Mouse (Mus musculus) heart, embryonic 10.5 days (tissue): Measurements from ENCODE around the gene Stk17b. TPM values are rescaled to one million over a fixed set of nuclear protein-coding genes. Genes with fewer than 3 reads are reported as not detected.

ENCODE experiments used
- DNase-seq: peaks from one replicate; pipeline ENCODE4 v3.0.0-alpha.2; 2017; ENCODE audit warnings: low spot score
- H3K27ac ChIP-seq: fragments of 300-500 bp; sonication (generic); 2 replicates; pipeline ENCODE4 v1.5.1; 2016; ENCODE audit warnings: mild to moderate bottlenecking
- H3K27me3 ChIP-seq: fragments of 300-500 bp; sonication (generic); 2 replicates; pipeline ENCODE4 v1.6.1; 2016; ENCODE audit warnings: mild to moderate bottlenecking; ENCODE audit not compliant: poor library complexity, insufficient read depth, severe bottlenecking
- H3K36me3 ChIP-seq: fragments of 300-500 bp; sonication (generic); 2 replicates; pipeline ENCODE4 v1.6.1; 2016; ENCODE audit warnings: mild to moderate bottlenecking, moderate library complexity
- H3K4me1 ChIP-seq: fragments of 300-500 bp; sonication (generic); 2 replicates; pipeline ENCODE4 v1.6.1; 2016; ENCODE audit warnings: mild to moderate bottlenecking
- H3K4me3 ChIP-seq: fragments of 300-500 bp; sonication (generic); 2 replicates; pipeline ENCODE4 v1.5.1; 2016; ENCODE audit warnings: mild to moderate bottlenecking, moderate library complexity
- H3K9me3 ChIP-seq: fragments of 300-500 bp; sonication (generic); 2 replicates; pipeline ENCODE4 v1.6.1; 2016; ENCODE audit warnings: mild to moderate bottlenecking, moderate library complexity
- WGBS: fragments of 180-500 bp; shearing (Covaris S2); methylation state at CpG from one replicate; pipeline ENCODE4 v1.1.7; 2016; 5-methylcytosine and 5-hydroxymethylcytosine counted together
- polyA plus RNA-seq: library from polyadenylated mRNA; unstranded; fragments of >200 nt; fragmentation: Nextera tagmentation; extraction: Ambion mirVana; gene quantifications from 2 replicates; pipeline ENCODE4 v1.2.1, GENCODE M21; 2016

Stk17b gene
- polyA plus RNA-seq, result 12.0 and 15.3 TPM in 2 replicates

- Histone ChIP-seq H3K4me3 (peak within 1 kb of the TSS; percentile 79), H3K36me3 (no peaks in the 10 kb centered on the region), H3K4me1 (no peaks in the 10 kb centered on the region), H3K27ac (peak within 1 kb of the TSS; percentile 92), H3K9me3 (no peaks in the 10 kb centered on the region), H3K27me3 (no peaks in the 10 kb centered on the region)
- WGBS, result under 1% methylated on average over 81 of the region's 81 CpGs
- peak; percentile 98 for DNase-seq
Measured at GRCm38 (mm10) chr1:53784721-53785418, at the start of gene Stk17b. Stk17b (minus strand) TSS chr1:53785224.

DNA sequence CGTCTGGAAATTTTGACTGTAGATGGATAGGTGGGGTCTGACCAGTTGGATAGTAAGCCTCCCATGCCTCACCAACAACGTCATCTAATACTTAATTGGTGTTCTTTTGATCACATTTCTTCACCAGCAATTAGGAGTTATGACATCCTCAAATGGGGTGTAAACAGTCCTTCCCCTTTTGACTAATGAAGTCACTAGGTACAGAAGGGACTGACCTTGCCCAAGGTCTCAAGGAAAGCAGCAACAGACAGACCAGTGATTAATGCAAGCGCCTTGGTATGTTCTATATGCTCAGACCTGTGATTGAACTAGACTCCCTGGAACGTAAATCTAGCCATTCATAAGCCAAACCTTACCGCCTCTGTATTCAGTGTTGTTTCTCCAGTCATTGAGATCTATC is 45.3 kb upstream of the Stk17b start:
- no peak overlapping the region for H3K4me3 ChIP-seq
- 90% methylated on average over 5 of the region's 5 CpGs for WGBS

GRCm38 (mm10) chr1:53829089-53829488 is 44.1 kb upstream of the Stk17b start:
- peaks cover 13% of the 10 kb centered on the region; the same call in 1 of the 2 replicates for H3K36me3 ChIP-seq
- 85% methylated on average over 9 of the region's 9 CpGs for WGBS
- peaks cover 3% of the 10 kb centered on the region; the same call in 1 of the 2 replicates for H3K4me1 ChIP-seq
- H3K4me3 ChIP-seq, result no peak overlapping the region
- H3K27ac ChIP-seq, result no peak overlapping the region
- no peak for DNase-seq
- H3K27me3 ChIP-seq, result no peaks in the 10 kb centered on the region
- no peaks in the 10 kb centered on the region for H3K9me3 ChIP-seq

More for the DNA sequence above, 45.3 kb upstream of the Stk17b start:
- DNase-seq, result no peak
- Histone ChIP-seq H3K36me3 (peaks cover 13% of the 10 kb centered on the region; the same call in 1 of the 2 replicates), H3K27me3 (no peaks in the 10 kb centered on the region), H3K4me1 (no peaks in the 10 kb centered on the region), H3K27ac (no peak overlapping the region), H3K9me3 (no peaks in the 10 kb centered on the region)

DNA sequence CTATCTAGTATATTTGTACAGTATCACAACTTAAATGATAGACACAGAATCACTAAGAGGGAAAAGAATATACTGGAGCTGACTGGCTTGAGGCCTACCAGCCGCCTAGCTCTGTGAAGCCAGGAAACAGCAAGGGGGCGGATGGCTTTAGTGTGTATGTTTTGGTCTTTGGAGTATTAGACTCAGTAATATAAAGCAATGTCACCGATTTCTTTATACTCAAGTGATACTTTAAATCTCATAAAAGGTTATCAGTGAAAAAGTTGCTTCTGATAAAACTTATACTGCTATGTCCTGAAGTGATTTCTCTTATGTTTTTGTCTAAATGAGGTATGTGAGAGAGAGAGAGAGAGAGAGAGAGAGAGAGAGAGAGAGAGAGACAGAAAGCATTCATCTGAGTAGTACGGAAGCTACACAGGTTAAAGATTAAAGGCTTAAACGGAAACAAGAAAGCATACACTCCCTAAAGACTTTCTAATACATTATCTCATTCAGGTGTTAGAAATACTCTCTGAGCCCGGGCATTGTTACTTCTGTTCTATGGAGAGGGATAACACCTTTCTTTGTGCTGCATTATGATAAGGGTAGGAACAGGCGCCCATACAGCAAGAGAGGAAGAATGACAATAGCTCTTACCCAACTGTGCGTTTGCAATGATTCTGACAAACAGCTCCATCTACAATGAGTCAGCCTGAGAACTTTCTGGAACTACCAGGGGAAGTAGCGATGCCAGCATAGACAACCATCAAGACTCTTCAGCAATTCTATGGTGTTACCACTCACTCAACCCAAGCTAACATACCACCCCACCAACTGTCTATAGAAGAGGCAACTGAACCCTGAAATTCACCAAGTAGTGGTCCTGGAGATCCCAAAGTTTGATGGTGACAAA is 39.7 kb upstream of the Stk17b start:
- Histone ChIP-seq H3K27me3 (no peaks in the 10 kb centered on the region), H3K9me3 (no peaks in the 10 kb centered on the region), H3K4me3 (no peak overlapping the region), H3K27ac (no peak overlapping the region), H3K36me3 (peaks cover 6% of the 10 kb centered on the region; the same call in 1 of the 2 replicates), H3K4me1 (peaks cover 11% of the 10 kb centered on the region; the same call in 1 of the 2 replicates)
- WGBS, result 68% methylated on average over 9 of the region's 9 CpGs
- DNase-seq, result no peak

DNA sequence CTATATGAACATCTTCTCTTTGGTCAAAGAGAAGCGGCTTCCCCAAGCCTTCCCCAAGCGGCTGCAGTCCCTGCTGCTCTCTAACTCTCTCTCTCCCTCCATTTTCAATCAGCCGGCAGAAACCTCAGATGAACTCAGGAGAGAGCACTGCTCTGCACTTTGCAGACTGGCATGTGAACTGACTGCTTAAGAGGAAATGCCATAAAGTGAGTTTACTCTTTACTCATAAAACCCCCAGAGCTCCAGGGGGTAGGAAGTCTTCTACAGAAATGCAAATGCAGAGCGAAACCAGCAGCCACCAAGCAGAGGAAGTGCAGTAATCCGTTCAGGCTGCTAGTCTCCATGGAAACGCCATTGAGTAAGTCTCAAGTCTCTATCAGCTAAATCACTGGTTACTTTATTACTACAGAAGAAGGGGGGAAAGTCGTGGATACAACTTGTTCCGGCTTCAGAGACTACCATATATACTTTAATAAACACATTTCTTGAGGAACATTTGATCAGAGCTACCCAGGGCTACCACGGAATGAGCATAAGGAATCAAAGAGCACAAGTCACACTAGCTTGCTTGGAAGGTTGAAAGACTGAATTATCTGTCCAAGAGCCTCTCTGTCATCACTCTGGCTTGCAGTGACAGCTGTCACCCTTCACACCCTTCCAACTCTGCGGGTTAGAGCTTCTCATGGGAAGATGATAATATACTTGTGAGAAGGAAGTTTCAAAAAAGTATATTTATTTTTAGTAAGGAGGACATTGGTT is 38.8 kb upstream of the Stk17b start:
- peaks cover 11% of the 10 kb centered on the region; the same call in 1 of the 2 replicates for H3K4me1 ChIP-seq
- H3K27ac ChIP-seq, result no peak overlapping the region
- 8% methylated on average over 10 of the region's 10 CpGs for WGBS
- no peak for DNase-seq
- peak overlapping the region; percentile 44 for H3K4me3 ChIP-seq
- H3K9me3 ChIP-seq, result no peaks in the 10 kb centered on the region
- H3K27me3 ChIP-seq, result no peaks in the 10 kb centered on the region
- H3K36me3 ChIP-seq, result peaks cover 3% of the 10 kb centered on the region; the same call in 1 of the 2 replicates

- Histone ChIP-seq H3K4me3 (no peak overlapping the region), H3K27ac (no peak overlapping the region), H3K9me3 (no peaks in the 10 kb centered on the region), H3K4me1 (peaks cover 11% of the 10 kb centered on the region; the same call in 1 of the 2 replicates), H3K27me3 (no peaks in the 10 kb centered on the region), H3K36me3 (peaks cover 3% of the 10 kb centered on the region; the same call in 1 of the 2 replicates)
- DNase-seq, result no peak
Measured at GRCm38 (mm10) chr1:53821983-53822382, 37.0 kb upstream of the Stk17b start.

DNA sequence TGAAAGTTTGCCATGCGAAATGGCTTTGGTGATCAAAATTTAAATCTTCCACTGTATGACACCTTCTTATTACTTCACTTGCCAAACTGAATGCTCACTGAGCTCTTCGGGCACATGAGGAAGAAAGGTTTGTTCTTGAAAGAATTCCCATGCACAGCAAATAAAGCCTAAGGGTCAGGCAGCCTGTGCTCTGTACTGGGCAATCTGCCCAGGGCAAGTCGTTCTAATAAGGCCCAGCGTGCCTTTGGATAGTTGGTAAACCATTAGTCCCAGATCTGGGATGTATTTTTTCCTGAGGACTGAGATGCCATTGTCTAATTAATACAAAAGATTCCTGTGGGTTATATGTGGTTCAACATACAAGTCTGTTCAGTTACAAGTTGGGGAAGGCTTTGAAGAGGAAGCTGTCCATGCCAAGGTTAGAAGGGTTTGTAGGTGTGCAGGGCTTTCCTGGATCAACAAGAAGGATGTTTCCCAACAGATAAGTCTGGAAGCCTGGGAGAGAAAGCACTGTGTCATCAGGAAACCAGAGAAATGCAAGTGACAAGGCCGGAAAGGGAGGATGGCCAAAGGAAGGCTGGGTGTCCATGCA is 35.1 kb upstream of the Stk17b start:
- WGBS, result 81% methylated on average over 5 of the region's 5 CpGs
- no peaks in the 10 kb centered on the region for H3K27me3 ChIP-seq
- H3K9me3 ChIP-seq, result no peaks in the 10 kb centered on the region
- no peak overlapping the region for H3K27ac ChIP-seq
- peaks cover 3% of the 10 kb centered on the region; the same call in 1 of the 2 replicates for H3K36me3 ChIP-seq
- H3K4me3 ChIP-seq, result no peak overlapping the region
- H3K4me1 ChIP-seq, result peaks cover 11% of the 10 kb centered on the region; the same call in 1 of the 2 replicates
- no peak for DNase-seq

- 48% methylated on average over 3 of the region's 3 CpGs for WGBS
- Histone ChIP-seq H3K27ac (no peak overlapping the region), H3K36me3 (peaks cover 5% of the 10 kb centered on the region; the same call in 1 of the 2 replicates), H3K4me1 (0 out of 2 replicates have a peak, but pooled peaks cover 3% of the 10 kb centered on the region), H3K4me3 (no peak overlapping the region), H3K27me3 (no peaks in the 10 kb centered on the region), H3K9me3 (no peaks in the 10 kb centered on the region)
- DNase-seq, result no peak
Measured at GRCm38 (mm10) chr1:53818072-53818862, 33.2 kb upstream of the Stk17b start.

DNA sequence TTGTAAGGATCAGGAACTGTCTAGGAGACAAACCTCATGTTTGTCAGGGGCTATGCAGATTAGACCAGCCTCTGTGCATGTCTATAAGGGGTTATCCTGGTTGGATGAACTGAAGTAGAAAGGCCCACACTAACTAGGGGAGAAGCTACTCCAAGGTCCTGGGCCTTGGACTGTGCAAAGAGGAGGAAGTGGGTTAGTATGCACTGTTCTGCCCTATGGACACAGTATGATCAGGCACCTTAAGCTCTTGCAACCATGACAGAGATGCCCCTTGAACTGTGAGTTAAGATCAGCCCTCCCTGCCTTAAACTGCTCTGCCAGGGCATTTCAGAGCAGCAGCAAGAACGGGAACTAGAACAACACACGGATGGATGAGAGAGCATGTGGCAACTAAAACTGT is 31.3 kb upstream of the Stk17b start:
- H3K9me3 ChIP-seq, result no peaks in the 10 kb centered on the region
- H3K27me3 ChIP-seq, result no peaks in the 10 kb centered on the region
- no peak for DNase-seq
- H3K36me3 ChIP-seq, result peaks cover 12% of the 10 kb centered on the region; the same call in 1 of the 2 replicates
- WGBS, result 85% methylated on average over 2 of the region's 2 CpGs
- H3K4me3 ChIP-seq, result no peak overlapping the region
- H3K27ac ChIP-seq, result no peak overlapping the region
- no peaks in the 10 kb centered on the region for H3K4me1 ChIP-seq

- H3K4me3 ChIP-seq, result no peak overlapping the region
- DNase-seq, result no peak
- 66% methylated on average over 2 of the region's 2 CpGs for WGBS
- H3K36me3 ChIP-seq, result 0 out of 2 replicates have a peak, but pooled peaks cover 9% of the 10 kb centered on the region
- H3K27ac ChIP-seq, result no peak overlapping the region
- no peaks in the 10 kb centered on the region for H3K9me3 ChIP-seq
- no peaks in the 10 kb centered on the region for H3K4me1 ChIP-seq
- H3K27me3 ChIP-seq, result no peaks in the 10 kb centered on the region
Measured at GRCm38 (mm10) chr1:53814077-53814705, 29.2 kb upstream of the Stk17b start.

GRCm38 (mm10) chr1:53811919-53812318 is 26.9 kb upstream of the Stk17b start:
- Histone ChIP-seq H3K9me3 (no peaks in the 10 kb centered on the region), H3K4me1 (no peaks in the 10 kb centered on the region), H3K4me3 (no peak overlapping the region), H3K27me3 (no peaks in the 10 kb centered on the region), H3K27ac (no peak overlapping the region), H3K36me3 (0 out of 2 replicates have a peak, but pooled peaks cover 9% of the 10 kb centered on the region)
- DNase-seq, result no peak
- 85% methylated on average over 4 of the region's 4 CpGs for WGBS
